Mouse (Mus musculus) C2C12 (cell line): ENCODE measurements around the gene March10. TPM values are rescaled to one million over a fixed set of nuclear protein-coding genes. Genes with fewer than 3 reads are reported as not detected.

ENCODE experiments used
- H3K27me3 ChIP-seq: one replicate; pipeline ENCODE4 v1.6.1; 2011; ENCODE audit not compliant: control insufficient read depth, insufficient read depth, insufficient read length
- H3K36me3 ChIP-seq: one replicate; pipeline ENCODE4 v1.6.1; 2011; ENCODE audit not compliant: control insufficient read depth, insufficient read depth
- H3K4me3 ChIP-seq: one replicate; pipeline ENCODE4 v1.5.1; 2011; ENCODE audit warnings: mild to moderate bottlenecking, control low read depth; ENCODE audit not compliant: poor library complexity, insufficient read depth, severe bottlenecking
- H3K79me2 ChIP-seq: one replicate; pipeline ENCODE4 v1.6.1; 2011; ENCODE audit not compliant: control insufficient read depth, insufficient read depth
- H3K79me3 ChIP-seq: one replicate; pipeline ENCODE4 v1.6.1; 2011; ENCODE audit warnings: low read depth, control low read depth
- H3ac ChIP-seq: one replicate; pipeline ENCODE3; 2011; ENCODE audit warnings: low read depth; ENCODE audit not compliant: control insufficient read depth, insufficient read length
- CEBPB ChIP-seq: IDR thresholded peaks from one replicate; pipeline ENCODE4 v1.6.1; 2011; ENCODE audit warnings: low read depth, mild to moderate bottlenecking, control low read depth, moderate library complexity
- CTCF ChIP-seq: IDR thresholded peaks from one replicate; pipeline ENCODE4 v1.5.1; 2011; ENCODE audit not compliant: control insufficient read depth, insufficient read depth, insufficient read length
- FOSL1 ChIP-seq: IDR thresholded peaks from one replicate; pipeline ENCODE4 v1.8.0; 2011; ENCODE audit warnings: mild to moderate bottlenecking, low read length; ENCODE audit not compliant: poor library complexity, insufficient read depth, severe bottlenecking
- MAX ChIP-seq: IDR thresholded peaks from one replicate; pipeline ENCODE4 v1.6.1; 2011; ENCODE audit warnings: mild to moderate bottlenecking, control low read depth
- MYOD1 ChIP-seq: IDR thresholded peaks from one replicate; pipeline ENCODE4 v1.6.1; 2011; ENCODE audit warnings: low read depth; ENCODE audit not compliant: control insufficient read depth, insufficient read length
- MYOG ChIP-seq: IDR thresholded peaks from one replicate; pipeline ENCODE4 v1.6.1; 2011; ENCODE audit not compliant: control insufficient read depth, insufficient read length; ENCODE audit errors: extremely low read depth
- USF1 ChIP-seq: IDR thresholded peaks from one replicate; pipeline ENCODE4 v1.6.1; 2011; ENCODE audit warnings: low read depth, mild to moderate bottlenecking, control low read depth, moderate library complexity
- polyA plus RNA-seq: library from polyadenylated mRNA; unstranded; fragments of >200 nt; fragmentation: generic; extraction: Trizol; gene quantifications from one replicate; pipeline ENCODE4 v1.2.1, GENCODE M21; 2012; ENCODE audit warnings: missing spikeins

Gene March10
- polyA plus RNA-seq, 1 experiment = 0.09 TPM

DNA sequence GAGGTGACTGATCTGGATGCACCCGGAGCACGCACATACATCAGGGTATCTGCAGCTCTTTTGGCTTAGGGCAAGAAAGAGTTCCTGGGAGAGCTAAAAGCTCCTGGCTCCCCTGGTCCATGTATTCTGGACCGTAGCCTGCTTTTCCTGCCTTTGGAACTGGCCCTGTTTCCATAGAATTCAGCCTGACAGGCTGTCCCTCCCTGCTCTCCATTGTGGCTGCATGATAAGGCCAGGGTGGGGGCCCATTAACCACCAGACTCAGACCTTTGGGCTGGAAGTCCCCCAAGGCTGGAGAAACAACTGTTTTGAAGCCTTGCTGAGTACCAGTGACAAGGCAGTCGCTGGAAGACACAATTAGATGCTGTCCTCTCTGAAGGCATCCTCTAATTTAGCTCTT lies 13.0 kb upstream of the March10 start:
- Histone ChIP-seq H3K79me2 (no peaks in the 10 kb centered on the region), H3K4me3 (no peak overlapping the region), H3K27me3 (no peaks in the 10 kb centered on the region), H3K79me3 (no peaks in the 10 kb centered on the region), H3K36me3 (no peaks in the 10 kb centered on the region), H3ac (no peak overlapping the region)
- no peak for TF ChIP-seq MAX
- no peak for TF ChIP-seq MYOD1
- no peak for TF ChIP-seq USF1
- TF ChIP-seq FOSL1 = no peak
- TF ChIP-seq CEBPB = no peak
- no peak for TF ChIP-seq CTCF
- TF ChIP-seq MYOG = no peak

DNA sequence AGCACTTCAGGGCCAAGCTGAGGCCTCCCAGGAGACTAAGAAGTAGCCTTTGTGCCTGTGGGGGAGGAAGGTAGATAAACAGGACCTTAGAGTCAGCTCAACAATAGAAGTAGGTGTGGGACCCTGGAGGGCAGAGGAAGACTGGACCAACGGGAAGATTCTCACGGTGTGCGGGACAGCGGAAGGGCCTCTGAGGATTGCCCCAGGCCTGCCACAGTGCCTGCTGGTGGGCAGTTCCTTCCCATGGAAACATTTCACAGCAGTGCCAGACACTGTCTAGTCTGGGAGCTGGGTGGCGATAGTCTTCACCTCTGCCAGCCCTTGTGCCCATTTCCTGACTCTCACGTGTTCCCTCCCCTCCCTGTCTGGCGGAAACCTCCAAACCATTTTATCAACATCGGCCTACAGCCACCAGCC lies 12.6 kb upstream of the March10 start:
- no peaks in the 10 kb centered on the region for H3K36me3 ChIP-seq
- no peaks in the 10 kb centered on the region for H3K79me2 ChIP-seq
- H3K4me3 ChIP-seq = no peak overlapping the region
- H3K79me3 ChIP-seq = no peaks in the 10 kb centered on the region
- H3ac ChIP-seq = no peak overlapping the region
- TF ChIP-seq FOSL1 = no peak
- no peak for TF ChIP-seq CEBPB
- TF ChIP-seq MAX = no peak
- TF ChIP-seq MYOD1 = no peak
- TF ChIP-seq MYOG = no peak
- TF ChIP-seq USF1 = no peak
- TF ChIP-seq CTCF = no peak
- H3K27me3 ChIP-seq = no peaks in the 10 kb centered on the region

DNA sequence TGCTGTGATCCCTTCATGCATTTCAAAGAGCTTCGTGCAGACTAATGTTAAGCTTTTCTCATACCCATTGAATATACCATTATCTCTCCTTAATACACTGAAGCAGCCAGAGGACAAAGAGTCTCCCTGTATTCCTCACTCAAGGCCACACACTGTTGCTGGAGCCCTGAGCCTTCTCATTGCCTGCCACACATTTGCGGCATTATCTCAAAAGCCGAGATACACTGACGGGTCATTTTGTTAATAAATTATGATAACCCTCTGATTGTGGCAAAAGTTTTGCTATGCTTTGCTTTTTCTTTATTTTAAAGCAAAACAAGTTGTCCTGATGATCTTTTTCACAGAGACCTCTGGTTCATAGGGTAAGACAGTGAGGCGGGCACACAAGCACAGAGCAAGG lies 11.9 kb upstream of the March10 start:
- TF ChIP-seq MAX (no peak), FOSL1 (no peak), CEBPB (no peak), MYOD1 (no peak), USF1 (no peak), CTCF (no peak), MYOG (no peak)
- Histone ChIP-seq H3K27me3 (no peaks in the 10 kb centered on the region), H3K79me3 (no peaks in the 10 kb centered on the region), H3K36me3 (no peaks in the 10 kb centered on the region), H3ac (no peak overlapping the region), H3K79me2 (no peaks in the 10 kb centered on the region), H3K4me3 (no peak overlapping the region)

DNA sequence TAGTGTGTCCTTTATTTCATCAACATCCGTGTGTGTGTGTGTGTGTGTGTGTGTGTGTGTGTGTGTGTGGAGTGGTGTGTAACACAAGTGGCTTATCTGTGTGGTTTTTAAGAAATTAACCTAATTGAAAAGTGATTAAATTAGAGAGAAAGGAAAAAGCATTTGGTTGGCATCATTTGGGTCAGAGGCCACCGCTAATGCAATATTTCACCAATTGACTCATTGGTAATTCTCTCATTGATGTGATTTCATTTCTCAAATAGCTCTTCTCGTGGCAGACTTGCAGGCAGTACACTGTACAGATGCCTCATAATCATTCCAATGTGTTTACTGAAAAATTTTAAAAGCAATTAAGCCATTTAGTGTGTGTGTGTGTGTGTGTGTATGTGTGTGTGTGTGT lies 11.3 kb upstream of the March10 start:
- no peak for TF ChIP-seq FOSL1
- no peak for TF ChIP-seq MAX
- no peak for TF ChIP-seq CEBPB
- no peak for TF ChIP-seq USF1
- no peak for TF ChIP-seq MYOG
- no peak for TF ChIP-seq MYOD1
- TF ChIP-seq CTCF = no peak
- no peaks in the 10 kb centered on the region for H3K79me3 ChIP-seq
- no peaks in the 10 kb centered on the region for H3K79me2 ChIP-seq
- H3K4me3 ChIP-seq = no peak overlapping the region
- H3ac ChIP-seq = no peak overlapping the region
- no peaks in the 10 kb centered on the region for H3K36me3 ChIP-seq
- H3K27me3 ChIP-seq = no peaks in the 10 kb centered on the region

DNA sequence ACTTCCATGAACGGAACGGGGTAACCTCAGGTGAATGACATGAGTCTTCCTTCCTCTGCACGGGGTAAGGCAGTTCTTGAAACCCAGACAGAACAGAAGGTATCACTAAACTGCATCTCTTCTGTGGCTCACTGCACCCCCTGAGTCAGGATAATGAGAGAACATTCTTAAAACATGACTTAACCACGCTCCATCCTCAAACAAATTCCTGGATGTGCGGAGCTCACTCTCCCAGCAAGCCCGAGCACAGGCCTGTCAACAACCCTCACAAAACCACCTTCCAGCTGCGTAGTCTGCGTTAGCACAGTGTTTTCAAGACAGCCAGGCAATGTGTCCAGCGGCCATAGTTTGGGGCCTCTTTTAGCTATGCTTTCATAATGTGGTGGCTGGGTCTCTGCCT lies 10.7 kb upstream of the March10 start:
- Histone ChIP-seq H3K27me3 (no peaks in the 10 kb centered on the region), H3K4me3 (no peak overlapping the region), H3K79me3 (no peaks in the 10 kb centered on the region), H3ac (no peak overlapping the region), H3K36me3 (no peaks in the 10 kb centered on the region), H3K79me2 (no peaks in the 10 kb centered on the region)
- no peak for TF ChIP-seq CTCF
- TF ChIP-seq MYOG = no peak
- no peak for TF ChIP-seq USF1
- TF ChIP-seq FOSL1 = peak; percentile 33
- TF ChIP-seq CEBPB = no peak
- TF ChIP-seq MYOD1 = peak; percentile 32
- peak; percentile 30 for TF ChIP-seq MAX

DNA sequence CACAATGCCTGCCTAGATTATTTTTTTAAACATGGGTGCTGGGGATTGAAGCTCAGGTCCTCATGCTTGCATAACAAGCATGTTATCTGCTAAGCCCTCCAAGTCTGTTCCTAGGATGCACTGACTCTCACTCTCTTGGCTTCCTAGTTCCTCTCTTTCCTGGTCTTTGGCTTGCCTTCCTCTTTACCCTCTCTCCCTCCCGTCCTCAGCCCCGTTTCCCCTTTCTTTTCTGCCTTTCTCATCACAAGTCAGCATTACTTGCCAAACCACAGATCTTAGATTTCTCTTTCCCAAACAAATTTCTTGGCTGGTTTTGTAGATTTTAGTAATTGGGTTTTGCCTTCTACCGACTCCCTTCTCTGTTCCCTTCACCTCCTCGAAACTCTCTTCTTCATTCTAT lies 10.2 kb upstream of the March10 start:
- Histone ChIP-seq H3K27me3 (no peaks in the 10 kb centered on the region), H3K79me2 (no peaks in the 10 kb centered on the region), H3ac (no peak overlapping the region), H3K36me3 (no peaks in the 10 kb centered on the region), H3K79me3 (no peaks in the 10 kb centered on the region), H3K4me3 (no peak overlapping the region)
- no peak for TF ChIP-seq FOSL1
- TF ChIP-seq CEBPB = no peak
- TF ChIP-seq CTCF = no peak
- TF ChIP-seq MAX = no peak
- no peak for TF ChIP-seq MYOG
- no peak for TF ChIP-seq MYOD1
- no peak for TF ChIP-seq USF1
